Mouse (Mus musculus): ENCODE data around the gene Fndc3b.
A peak's percentile ranks its signal among the peaks of the same experiment; 100 is the strongest.

The Fndc3b gene

DNA sequence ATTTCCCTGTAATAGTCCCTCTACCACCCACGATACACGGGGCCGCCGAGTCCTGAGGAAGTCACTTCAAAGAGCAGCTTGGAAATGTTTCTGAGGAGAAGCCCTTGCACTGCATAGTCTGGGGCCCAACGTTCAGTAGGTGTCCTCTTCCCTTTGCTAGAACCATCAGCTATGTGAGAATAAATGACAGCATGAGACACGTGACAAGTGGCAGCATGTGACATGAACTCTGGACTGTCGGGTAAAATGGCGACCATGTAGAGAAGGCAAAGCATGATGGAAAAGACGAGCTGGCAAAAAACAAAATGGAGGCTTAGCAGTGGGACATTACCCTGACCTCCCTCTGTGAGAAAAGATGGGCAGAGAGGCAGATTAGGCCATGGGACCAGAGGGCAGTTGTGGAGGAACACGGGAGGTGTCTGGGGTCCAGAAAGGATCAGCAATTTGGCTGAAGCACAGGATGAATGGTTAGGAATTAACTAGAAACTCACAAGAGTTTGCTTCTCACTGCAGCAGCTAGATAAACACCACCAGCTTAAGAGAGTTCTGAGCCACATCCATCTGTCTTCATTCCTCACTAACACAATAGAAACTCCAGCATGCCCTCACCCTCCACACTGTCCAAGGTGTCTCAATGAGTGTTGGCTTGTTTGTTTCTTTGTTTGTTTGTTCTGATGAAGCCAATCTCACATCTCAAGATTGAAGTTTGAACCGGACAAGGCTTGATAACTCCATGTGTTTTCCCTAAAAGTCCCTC, 118.2 kb downstream of the Fndc3b start:
- DNase-seq (ENCODE audit: low read depth) = no peak

DNA sequence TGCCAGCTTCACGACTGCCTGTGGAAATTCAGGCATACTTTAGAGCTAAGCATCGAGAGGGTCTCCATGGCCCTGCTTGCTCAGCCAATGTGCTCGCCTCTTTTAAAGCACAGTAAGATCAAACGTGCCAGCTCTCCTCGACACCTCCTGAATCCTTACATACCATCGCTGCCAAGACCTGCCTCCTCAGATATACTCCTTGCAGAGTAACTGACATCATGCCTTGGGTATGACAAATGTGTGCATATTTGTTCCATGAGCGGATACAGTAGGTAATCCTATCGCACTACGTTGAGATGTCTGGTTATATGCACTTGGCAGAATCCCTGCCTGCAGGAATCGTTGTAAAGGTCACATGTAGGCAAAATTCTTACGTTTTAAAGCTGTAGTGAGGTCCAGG, 120.3 kb downstream of the Fndc3b start:
- peak; percentile 27 for DNase-seq (ENCODE audit: low read depth)

DNA sequence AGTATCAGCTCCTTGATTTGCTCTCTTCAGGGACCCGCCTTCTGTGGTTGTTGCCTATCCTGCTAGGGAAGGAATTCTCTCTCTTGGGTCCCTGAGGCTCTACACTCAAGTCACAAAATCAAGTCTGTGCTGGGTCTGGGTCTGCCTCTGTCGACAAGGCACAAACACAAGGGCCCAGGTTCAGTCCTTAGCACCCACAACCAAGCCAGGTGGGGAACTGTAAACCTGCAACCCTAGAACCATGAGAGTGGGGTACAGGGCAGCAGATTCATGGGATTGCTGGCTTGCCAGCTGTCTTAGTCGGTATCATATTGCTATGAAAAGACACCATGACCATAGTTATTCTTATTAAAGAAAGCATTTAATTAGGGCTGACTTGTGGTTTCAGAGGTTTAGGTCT, 121.8 kb downstream of the Fndc3b start:
- no peak for DNase-seq (ENCODE audit: low read depth)

DNA sequence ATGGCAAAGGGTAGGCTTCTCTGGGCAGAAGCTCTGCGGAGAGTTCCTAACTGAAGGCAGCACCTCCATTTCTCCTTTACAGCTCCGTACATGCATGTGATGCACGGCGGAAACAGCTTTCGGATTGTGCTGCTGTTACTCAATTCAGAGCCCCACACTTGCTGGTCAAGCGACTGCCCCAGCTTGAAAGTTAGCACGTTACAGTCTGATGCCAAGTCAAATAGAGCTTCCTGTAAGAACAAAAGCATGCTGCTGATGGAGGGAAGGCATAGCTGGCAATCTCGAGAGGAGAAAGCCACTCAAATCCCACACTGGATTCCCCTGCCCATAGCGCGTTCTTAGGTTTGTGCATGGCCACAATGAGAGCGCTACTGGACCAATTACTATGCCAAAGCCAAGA, 122.5 kb downstream of the Fndc3b start:
- DNase-seq (ENCODE audit: low read depth) = no peak

DNA sequence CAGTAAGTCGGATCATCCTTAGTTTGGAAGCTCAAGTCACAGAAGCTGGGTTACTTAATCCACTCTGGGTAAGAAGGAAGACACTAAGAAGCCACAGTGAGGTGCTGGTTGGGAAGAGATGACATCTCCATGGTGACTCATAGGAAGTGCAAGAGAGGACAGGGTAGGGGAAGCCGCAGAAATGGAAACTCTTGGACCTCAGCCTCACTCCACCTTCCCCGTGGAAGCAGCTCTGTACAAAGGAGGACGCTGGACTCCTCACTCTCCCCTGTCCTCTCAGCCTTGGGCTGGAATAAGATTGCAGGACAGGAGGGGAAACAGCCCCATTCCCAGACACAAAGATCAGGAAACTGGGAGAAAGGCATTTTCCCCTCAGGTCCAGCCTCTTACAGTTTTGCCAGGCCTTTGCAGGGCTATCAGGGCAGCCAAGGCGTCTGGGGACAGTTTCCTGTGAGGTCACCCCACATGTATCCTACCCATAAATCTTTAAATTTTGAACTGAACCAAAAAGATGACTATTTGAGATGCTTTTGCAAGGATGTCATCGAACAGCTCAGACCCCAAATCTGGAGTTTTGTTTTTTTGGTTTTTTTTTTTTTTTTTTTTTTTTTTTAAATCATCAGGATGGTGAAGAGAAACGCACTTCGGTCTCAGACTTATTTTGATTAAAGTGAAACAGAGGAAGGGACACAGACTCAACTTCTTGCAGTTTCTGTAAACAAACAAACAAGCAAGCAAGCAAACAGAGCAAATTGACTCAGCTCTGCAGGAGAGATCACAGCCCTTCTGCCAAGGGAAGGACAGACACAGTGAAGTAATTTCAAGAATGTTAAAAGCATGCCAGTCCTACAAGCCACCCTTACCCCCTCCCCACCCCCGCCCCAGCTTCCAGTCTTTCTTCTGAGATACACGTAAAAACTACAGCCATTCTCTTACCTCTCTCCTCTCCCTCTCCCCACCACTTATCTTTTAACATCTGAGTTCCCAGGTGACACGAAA, 126.2 kb downstream of the Fndc3b start:
- DNase-seq (ENCODE audit: low read depth) = peak; percentile 62

DNA sequence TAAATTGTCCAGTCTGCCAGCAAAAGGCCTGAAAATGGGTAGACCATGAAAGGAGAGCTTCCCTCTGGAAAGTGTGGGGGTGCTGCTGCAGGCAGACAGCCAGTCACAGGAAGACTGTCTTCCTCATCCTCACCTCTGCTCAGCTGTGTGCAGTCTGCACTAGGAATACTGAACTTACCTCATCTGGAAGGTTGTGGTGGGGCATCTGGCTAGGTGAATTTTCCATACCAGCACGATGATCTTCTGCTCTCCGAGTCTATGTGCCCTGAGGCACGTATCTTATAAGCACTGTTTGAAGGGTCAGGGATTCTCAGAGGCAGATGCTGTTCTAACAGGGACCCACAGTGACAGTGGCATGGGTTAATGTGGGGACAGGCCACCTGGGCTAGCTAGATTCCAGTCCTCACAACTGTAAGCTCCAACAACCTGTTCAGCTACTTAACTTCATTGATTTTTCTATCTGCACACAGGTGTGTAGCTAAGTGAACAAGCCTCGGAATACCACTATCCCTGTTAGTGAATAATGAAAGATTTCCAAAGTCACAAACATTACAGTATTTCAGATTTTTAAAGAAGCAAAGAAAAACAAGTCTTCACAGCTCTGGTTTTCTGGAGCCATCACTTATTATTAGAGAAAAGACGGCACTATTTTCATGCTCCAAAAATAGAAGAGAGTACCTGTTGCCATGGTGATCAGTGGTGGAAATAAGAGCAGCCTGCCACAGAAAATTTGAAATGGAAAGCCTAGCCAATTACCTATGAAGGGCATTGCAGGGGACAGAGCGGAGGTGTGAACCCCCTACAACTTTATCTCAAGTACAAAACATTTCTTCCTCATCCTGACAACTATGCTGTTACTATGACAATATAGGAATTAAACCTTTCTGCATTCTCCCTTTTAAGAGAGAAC, 128.9 kb downstream of the Fndc3b start:
- DNase-seq (ENCODE audit: low read depth) = no peak

DNA sequence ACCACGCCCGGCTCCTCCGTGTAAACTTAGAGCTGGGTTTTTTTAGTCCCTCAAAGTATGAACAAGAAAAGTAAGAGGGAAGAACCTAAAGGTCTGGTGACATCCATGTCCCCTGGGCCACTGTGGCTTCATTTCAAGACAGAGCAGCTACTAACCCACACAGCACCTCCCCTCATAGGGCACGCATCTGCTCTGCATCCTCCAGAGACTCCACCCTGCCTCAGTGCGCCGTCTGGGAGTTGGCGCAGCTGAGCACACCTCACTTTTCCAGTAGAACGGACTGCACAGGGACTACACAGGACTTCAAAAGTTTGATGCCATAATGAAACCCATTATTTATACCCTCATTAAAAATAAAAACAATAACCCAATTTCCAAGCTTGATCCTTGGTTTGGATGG, 130.2 kb downstream of the Fndc3b start:
- DNase-seq (ENCODE audit: low read depth) = no peak

DNA sequence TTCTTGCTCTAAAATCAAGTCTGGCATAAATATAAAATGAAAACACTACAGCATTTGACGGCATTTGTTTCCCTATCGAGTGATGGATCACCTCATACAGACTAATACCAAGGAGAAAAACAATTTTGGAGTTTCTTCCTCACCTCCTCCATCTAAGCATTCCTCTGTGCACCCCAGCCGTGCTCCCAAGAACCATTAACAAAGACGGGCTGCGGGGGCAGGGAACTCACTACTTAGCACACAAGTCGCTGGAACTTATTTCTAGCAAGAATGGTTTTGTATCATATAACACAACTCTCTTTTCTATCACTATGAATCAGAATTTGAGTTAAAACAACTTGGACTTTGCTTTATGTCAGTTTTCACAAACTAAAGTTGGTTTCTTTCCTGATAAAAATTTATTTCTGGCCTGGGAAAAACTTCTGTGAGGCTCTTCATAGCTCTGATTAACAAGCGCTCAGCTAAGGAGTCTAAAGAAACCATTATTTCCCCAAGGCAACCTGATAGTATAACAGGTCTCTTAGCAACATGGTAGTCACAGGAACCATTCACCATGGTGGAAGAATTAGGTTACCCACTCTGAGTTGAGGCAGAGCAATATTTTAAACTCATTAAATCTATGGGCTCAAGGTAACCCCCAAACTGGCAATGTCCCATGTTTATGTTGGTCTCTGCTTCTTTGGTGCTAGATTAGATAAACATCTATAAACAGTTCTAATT, 131.1 kb downstream of the Fndc3b start:
- DNase-seq (ENCODE audit: low read depth) = no peak

DNA sequence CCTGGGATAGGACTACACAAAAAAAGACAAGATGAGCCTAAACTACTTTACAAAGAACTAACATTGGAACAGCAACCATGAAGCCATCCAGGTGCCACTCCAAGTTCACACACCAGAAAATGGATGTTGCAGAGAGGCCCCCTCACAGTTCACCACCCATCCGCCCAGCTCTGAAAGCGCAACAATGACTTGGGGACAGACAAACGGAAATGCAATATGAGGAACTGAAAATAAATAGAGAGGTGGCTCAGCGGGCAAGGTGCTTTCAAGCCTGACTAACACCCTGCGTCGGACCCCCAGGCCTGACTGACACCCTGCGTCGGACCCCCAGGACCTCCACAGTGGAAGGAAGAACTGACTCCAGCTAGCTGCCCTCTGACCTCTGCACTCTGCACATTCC, 131.9 kb downstream of the Fndc3b start:
- no peak for DNase-seq (ENCODE audit: low read depth)

DNA sequence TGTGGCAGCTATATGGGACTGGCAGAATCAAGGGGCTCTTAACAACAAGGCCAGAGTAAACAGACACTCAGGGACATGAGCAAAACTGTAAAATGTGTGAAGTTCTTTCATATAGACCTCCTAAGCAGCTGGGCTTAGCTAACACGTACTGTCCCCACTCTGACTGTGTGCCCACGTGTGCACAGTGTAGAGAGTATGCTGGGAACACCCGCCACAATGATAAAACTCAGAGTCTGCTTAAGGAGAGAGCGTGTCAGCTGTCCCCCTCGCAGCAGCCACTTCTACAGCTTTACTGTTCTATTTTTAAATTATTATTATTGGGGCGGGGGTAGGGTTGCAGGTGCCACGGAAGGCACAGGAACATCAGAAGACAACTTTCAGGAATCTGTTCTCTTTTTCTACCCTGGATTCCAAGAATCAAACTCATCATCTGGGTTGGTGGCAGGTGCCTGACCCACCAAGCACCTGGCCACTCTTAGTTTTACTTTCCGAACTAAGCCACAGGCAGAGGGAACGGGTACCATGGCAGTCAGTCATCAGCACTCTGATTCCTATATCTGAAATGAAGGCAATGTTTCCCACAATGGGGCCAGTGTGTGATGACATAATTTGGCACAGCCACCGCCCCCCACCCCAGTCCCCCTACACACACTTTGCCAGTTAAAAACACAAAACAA, 133.6 kb downstream of the Fndc3b start:
- no peak for DNase-seq (ENCODE audit: low read depth)

DNA sequence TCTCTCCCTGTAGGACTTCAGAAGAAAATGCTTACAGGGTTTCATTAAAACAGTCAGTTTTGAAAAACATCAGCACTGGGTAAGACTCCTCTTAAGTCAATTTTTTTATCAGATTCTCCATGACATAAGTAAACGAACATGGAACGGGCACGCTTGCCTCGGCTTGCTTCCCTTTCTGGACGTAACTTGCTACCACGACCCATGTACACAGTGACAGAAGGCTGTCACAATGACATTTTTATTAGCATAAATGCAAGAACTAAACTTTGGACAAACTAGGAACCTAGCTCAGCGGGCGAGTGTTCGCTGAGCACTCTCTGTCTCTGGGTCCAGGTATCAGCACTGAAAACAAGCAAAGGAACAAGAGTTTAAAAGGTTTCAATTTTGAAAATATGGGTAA, 136.9 kb downstream of the Fndc3b start:
- no peak for DNase-seq (ENCODE audit: low read depth)

DNA sequence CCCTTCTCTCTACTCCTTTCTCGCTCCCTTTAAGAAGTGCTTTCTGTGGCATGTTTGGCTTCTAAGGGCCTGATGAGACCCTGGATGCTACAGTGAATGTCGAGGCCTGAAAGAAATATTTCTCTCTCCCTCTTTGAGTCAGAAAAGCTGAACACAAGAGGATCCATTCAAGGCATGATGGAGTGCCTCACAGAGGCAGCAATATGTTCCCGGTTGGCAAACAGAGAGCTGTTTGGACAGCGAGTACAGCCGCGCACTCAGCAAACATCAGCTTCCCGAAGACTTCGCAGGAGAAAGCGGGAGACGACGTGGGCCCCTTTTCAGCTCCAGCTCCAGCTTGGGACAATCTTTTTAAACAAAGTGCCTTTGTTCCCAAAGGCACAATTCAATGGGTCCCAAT, 137.6 kb downstream of the Fndc3b start:
- DNase-seq (ENCODE audit: low read depth) = no peak

DNA sequence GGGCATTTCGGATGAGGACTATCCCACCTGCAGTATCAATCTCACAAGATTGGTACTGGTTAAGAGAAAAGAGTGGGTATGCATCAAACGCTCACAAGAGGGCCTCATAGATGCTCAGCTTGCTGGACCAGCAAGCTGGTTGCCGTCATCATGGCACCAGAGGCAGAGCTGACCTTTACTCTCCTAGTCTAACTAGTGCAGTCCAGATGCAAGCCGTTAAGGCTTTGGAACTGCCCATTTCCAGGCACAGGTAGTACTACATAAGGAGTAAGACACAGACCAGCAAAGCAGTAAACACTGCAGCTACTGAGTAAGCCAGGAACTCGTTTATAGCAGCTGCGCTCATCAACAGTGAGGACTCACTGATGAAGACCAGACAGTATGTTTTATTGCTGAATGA, 138.8 kb downstream of the Fndc3b start:
- peak; percentile 20 for DNase-seq (ENCODE audit: low read depth)

DNA sequence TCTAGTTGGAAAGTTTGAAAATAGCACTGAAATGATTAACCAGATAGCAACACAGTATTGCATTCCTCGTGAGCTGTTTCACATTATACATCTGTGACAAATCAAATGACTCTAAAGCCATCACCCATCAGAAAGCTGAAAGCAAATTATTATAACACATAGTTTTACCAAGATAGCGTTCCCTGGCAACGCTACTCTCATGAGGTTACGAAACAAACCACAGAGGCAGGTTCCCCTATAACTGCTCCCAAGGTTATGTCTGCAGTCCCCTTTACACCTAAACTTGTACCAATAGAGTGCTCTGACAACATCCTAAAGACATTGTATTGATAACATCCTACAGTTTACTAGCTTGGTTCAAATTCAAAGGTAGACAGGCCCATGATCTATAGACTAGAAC, 145.8 kb downstream of the Fndc3b start:
- peak; percentile 68 for DNase-seq (ENCODE audit: low read depth)

DNA sequence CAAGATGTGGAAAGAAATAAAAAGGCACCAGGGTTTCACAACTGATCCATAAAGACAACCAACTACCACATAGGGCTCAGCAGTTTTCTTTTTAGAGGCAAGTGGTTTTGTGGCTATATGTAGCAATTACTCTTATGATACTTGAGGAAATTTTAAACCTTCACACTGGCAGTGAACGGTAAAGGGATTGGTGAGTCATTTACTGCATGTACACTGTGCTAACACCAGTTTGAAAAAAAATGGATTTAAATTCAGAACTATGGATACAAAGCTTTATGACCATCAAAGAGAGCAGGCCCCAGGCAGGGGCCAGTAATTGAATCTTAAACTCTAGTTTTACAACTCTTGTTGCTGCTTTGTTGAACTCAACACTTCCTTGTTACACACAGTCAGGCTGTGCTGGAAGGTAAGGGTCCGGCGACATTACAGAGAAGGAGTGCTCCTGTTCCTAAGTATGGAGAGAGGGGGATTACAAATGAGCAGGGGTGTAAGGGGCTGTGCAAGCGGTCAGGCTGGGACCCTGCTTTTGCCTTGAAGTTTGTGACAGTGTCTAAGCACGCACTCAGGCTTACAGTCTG, 148.0 kb downstream of the Fndc3b start:
- DNase-seq (ENCODE audit: low read depth) = peak; percentile 62

DNA sequence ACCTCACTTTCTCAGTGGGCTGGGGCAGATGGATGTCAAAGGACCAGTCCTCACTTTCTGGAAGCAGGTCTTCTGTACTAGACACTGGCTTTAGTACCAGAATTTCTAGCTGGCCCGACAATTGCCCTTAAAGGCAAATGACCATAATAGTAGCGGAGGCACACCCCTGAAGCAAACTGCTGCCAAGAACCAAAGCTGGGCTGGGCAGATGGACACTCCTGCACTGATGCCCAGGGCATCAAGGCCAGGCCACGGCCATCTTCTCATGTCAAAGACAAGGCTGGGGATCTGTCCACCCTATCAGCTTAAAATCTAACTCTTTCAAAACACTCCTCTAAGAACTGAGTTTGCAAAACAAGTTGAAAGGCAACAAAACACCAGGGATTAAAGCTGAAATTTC, 148.6 kb downstream of the Fndc3b start:
- DNase-seq (ENCODE audit: low read depth) = no peak

DNA sequence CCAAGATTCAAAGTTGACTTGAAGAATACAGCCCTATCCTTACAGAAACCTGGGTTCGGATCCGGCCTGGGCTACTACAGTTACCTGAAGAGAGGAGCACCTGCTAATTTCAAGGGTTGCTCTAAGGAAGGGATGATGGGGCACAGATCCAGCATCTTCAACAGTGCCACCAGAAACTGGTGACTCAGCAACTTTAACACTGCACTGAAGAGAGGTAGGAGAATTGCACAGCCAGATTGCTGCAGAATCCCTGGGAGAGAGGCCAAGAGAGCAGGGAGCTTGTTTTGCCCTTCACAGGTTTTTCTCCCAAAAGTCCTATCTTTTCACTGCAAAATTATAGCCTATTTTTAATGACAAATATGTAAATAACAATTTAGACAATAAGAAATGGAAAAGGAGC, 149.2 kb downstream of the Fndc3b start:
- peak; percentile 38 for DNase-seq (ENCODE audit: low read depth)

DNA sequence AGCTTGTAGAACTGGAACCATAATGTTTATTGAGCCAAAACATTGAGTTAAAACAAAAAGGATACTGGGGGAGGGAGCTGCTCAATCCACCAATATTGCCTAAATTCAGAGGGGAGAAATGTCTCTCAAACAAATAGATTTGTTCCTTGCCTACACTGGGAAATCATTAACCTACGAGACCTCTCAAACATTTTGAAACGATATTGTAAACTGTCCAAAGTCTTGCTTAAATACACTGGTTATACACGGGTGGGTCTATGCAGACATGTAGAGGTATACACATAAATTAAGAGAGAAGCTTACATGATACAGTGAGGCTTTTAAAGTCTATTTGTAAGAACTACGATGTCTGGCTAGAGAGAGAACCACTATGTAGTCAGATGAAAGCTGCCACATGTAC, 151.8 kb downstream of the Fndc3b start:
- no peak for DNase-seq (ENCODE audit: low read depth)

DNA sequence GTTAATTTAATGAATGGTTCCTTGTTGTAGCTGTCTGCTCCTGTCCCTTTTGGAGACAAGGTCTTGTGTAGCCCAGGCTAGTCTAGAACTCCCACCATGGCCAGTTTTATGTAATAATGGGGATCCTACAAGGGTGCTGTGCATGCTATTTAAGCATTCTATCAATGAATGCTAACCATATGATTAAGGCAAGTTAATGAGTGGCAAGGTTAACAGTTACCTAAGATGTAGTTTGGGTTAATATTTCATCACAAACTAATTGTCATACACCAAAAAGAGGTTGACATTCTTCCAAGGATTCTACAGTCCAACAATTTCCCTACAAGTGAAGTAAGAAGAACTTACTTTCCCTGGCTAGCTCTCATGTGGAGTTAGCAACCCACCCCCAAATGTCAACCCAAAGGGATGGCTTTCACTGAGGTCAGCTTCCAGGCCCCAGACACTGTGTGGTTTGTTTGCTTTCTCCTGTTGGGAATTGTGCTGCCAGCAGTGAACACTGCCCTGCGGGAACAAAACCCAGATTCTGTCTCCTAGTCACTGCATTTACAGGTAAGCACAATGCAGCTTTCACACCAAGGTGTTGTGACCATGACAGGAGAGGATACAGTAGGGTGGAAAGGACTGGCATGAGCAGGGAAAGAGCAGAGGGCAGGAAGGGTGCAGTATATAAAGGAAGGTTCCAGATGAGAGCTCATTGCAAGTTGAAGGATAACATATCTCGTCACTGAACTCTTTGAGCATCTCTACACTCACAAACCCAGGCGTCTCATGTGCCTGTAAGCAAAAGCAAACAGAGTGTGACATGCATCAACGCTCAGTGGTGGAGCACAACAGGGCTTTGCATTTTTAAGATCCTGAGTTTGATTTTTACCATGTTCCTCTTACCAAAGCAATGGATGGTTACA, 153.8 kb downstream of the Fndc3b start:
- no peak for DNase-seq (ENCODE audit: low read depth)
